21 mouse cellular contexts compared by ENCODE assay signal in the genomic region with DNA sequence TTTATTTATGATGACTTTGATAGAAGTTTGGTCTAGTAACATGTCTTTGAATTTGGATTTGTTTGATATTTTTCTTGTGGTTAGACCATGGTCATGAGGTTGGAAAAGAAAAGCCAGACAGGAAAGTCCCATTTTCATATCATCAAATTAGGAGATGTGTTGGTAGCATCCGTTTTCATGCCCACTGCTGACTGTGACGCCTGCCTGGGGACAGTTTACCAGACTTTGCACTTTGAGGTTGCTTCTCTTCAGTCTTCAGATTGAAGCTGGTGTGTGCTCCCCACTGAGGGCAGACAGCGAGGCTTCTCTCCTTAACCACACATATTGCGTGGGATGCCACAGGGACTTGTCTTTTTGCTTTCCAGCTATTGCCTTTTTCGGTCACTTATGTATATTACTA.
"Had no signal": no experiment of that assay in that cellular context is flagged by ENCODE, and none has a peak within 500 bp of the region (broad histone marks: within the 10 kb centered on the region; RNA-seq: fewer than 3 reads in every experiment).

No protein-coding gene starts in this region.

- H3K4me2 ChIP-seq: lung, embryonic 15.5 days; midbrain, embryonic 11.5 days; midbrain, embryonic 13.5 days; midbrain, embryonic 15.5 days; neural tube, embryonic 13.5 days; neural tube, embryonic 15.5 days had no signal

- H3K4me3 ChIP-seq: lung, embryonic 15.5 days; megakaryocyte, embryonic 14.5 days; midbrain, embryonic 13.5 days; midbrain, embryonic 15.5 days; neural tube, embryonic 13.5 days; neural tube, embryonic 15.5 days had no signal

- DNase-seq: liver, postnatal 0 days; lung, adult 2 months; lung, postnatal 14 days; lung, postnatal 36 days; retina, postnatal 1 day; right cerebral cortex, adult 18-20 months; right cerebral cortex, postnatal 25 days; right cerebral cortex, postnatal 4 days; spleen, adult 18-20 months; thymus, adult 18-20 months; thymus, postnatal 14 days; thymus, postnatal 36 days had no signal

- H3K36me3 ChIP-seq: lung, embryonic 15.5 days; midbrain, embryonic 13.5 days; midbrain, embryonic 15.5 days; neural tube, embryonic 13.5 days; neural tube, embryonic 15.5 days had no signal

- H3K4me1 ChIP-seq: lung, embryonic 15.5 days; megakaryocyte, embryonic 14.5 days; midbrain, embryonic 13.5 days; midbrain, embryonic 15.5 days; neural tube, embryonic 13.5 days; neural tube, embryonic 15.5 days had no signal

- H3K9me3 ChIP-seq: lung, embryonic 15.5 days; midbrain, embryonic 13.5 days; midbrain, embryonic 15.5 days; neural tube, embryonic 13.5 days; neural tube, embryonic 15.5 days had no signal

- ATAC-seq: liver, postnatal 0 days; lung, postnatal 0 days; midbrain, embryonic 13.5 days; midbrain, embryonic 15.5 days had no signal

- H3K9ac ChIP-seq: liver, postnatal 0 days; lung, embryonic 15.5 days; midbrain, embryonic 13.5 days; midbrain, embryonic 15.5 days; neural tube, embryonic 13.5 days; neural tube, embryonic 15.5 days had no signal

- H3K27ac ChIP-seq: lung, embryonic 15.5 days; macrophage; midbrain, embryonic 13.5 days; midbrain, embryonic 15.5 days; neural tube, embryonic 13.5 days; neural tube, embryonic 15.5 days had no signal

- H3K27me3 ChIP-seq: lung, embryonic 15.5 days; megakaryocyte, embryonic 14.5 days; midbrain, embryonic 13.5 days; midbrain, embryonic 15.5 days; neural tube, embryonic 13.5 days; neural tube, embryonic 15.5 days had no signal
